In the genomic region with DNA sequence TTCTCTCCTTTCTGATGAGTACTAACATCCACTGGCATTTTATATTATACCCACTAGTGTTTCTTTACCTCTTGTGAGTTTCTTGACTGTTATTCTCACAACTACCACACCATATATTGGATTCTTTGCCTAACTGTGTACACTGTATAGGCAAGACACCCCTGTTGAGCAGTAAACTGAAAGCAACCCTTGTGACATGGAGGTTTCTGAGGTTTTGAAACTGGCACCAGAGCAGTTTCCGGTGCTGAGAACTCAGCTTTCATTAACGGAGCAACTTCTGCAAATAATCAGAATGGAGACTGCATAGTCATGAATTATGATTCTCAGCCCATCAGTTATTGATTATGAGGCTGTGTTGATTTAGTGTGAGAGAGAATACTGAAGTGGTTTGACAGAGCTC, we compare ENCODE assay signal across 26 mouse cellular contexts. TPM values are rescaled to one million over a fixed set of nuclear protein-coding genes. Genes with fewer than 3 reads are reported as not detected.
DNase-seq lines count a peak whose midpoint lies in the region; ATAC-seq and TF ChIP-seq lines count a peak whose summit lies in the region.
"Had no signal": no experiment of that assay in that cellular context is flagged by ENCODE, and none has a peak within 500 bp of the region (broad histone marks: within the 10 kb centered on the region; RNA-seq: fewer than 3 reads in every experiment).

No protein-coding gene starts in this region.

- H3K27me3 ChIP-seq in hindbrain, embryonic 13.5 days, result no peaks in the 10 kb centered on the region
- no peaks in the 10 kb centered on the region for H3K27me3 ChIP-seq in hindbrain, embryonic 12.5 days
- H3K27me3 ChIP-seq in midbrain, postnatal 0 days (ENCODE audit: insufficient read depth, low read length), result no peaks in the 10 kb centered on the region
- no peaks in the 10 kb centered on the region for H3K27me3 ChIP-seq in midbrain, embryonic 10.5 days (ENCODE audit: low read depth, poor library complexity, severe bottlenecking)
- H3K27me3 ChIP-seq: embryonic facial prominence, embryonic 12.5 days; forebrain, embryonic 15.5 days; heart, embryonic 12.5 days; intestine, embryonic 15.5 days; limb, embryonic 12.5 days had no signal

- no peak for ATAC-seq in hindbrain, embryonic 13.5 days (ENCODE audit: low FRiP score)
- ATAC-seq in hindbrain, embryonic 12.5 days (ENCODE audit: low FRiP score), result no peak
- no peak for ATAC-seq in midbrain, postnatal 0 days (ENCODE audit: low FRiP score)
- peak; percentile 89 for ATAC-seq in hematopoietic stem cell, adult 5-6 weeks (replicated peaks in 1 of 2; ENCODE audit: insufficient read depth in 1 of 2, low FRiP score in 2 of 2, low TSS enrichment in 1 of 2, low read depth in 1 of 2, poor library complexity in 2 of 2, severe bottlenecking in 2 of 2)
- ATAC-seq: forebrain, embryonic 15.5 days; intestine, embryonic 15.5 days; Patski had no signal

- no peaks in the 10 kb centered on the region for H3K9me3 ChIP-seq in hindbrain, embryonic 13.5 days
- no peaks in the 10 kb centered on the region for H3K9me3 ChIP-seq in hindbrain, embryonic 12.5 days (replicated peaks)
- H3K9me3 ChIP-seq in midbrain, postnatal 0 days (ENCODE audit: low read length), result no peaks in the 10 kb centered on the region
- H3K9me3 ChIP-seq in midbrain, embryonic 10.5 days (replicated peaks), result no peaks in the 10 kb centered on the region
- H3K9me3 ChIP-seq: embryonic facial prominence, embryonic 12.5 days; forebrain, embryonic 15.5 days; heart, embryonic 12.5 days; intestine, embryonic 15.5 days; limb, embryonic 12.5 days; liver, embryonic 13.5 days had no signal

- no peak for TF ChIP-seq CTCF in midbrain, postnatal 0 days (IDR thresholded peaks at IDR 0.05)

- peak overlapping the region; percentile 23 for H3K4me2 ChIP-seq in hindbrain, embryonic 13.5 days
- H3K4me2 ChIP-seq in hindbrain, embryonic 12.5 days (replicated peaks), result no peak overlapping the region
- H3K4me2 ChIP-seq in midbrain, postnatal 0 days (ENCODE audit: low read depth, low read length, poor library complexity, severe bottlenecking), result peak overlapping the region; percentile 37
- H3K4me2 ChIP-seq: embryonic facial prominence, embryonic 12.5 days; forebrain, embryonic 15.5 days; heart, embryonic 12.5 days; intestine, embryonic 15.5 days; limb, embryonic 12.5 days; liver, embryonic 13.5 days; lung, embryonic 14.5 days; midbrain, embryonic 11.5 days had no signal

- peaks cover 16% of the 10 kb centered on the region for H3K4me1 ChIP-seq in hindbrain, embryonic 13.5 days (replicated peaks)
- no peaks in the 10 kb centered on the region for H3K4me1 ChIP-seq in hindbrain, embryonic 12.5 days
- H3K4me1 ChIP-seq in midbrain, postnatal 0 days (ENCODE audit: insufficient read depth, low read length), result no peaks in the 10 kb centered on the region
- H3K4me1 ChIP-seq in midbrain, embryonic 10.5 days, result peaks cover 8% of the 10 kb centered on the region
- H3K4me1 ChIP-seq: heart, embryonic 12.5 days; intestine, embryonic 15.5 days; liver, embryonic 13.5 days had no signal

- 93% methylated on average over 2 of the region's 2 CpGs for WGBS in hindbrain, embryonic 13.5 days
- 82% methylated on average over 2 of the region's 2 CpGs for WGBS in hindbrain, embryonic 12.5 days
- 83% methylated on average over 2 of the region's 2 CpGs for WGBS in midbrain, postnatal 0 days
- 87% methylated on average over 2 of the region's 2 CpGs for WGBS in midbrain, embryonic 10.5 days

- DNase-seq in midbrain, postnatal 0 days (ENCODE audit: low spot score), result no peak
- DNase-seq in midbrain, embryonic 10.5 days (ENCODE audit: low spot score), result no peak
- DNase-seq in naive thymus-derived CD4-positive, alpha-beta T cell, adult 2 months (ENCODE audit: low read depth), result peak; percentile 4
- DNase-seq in embryo, embryonic 11 days, result no peak
- no peak for DNase-seq in layer of hippocampus, postnatal 10 days (ENCODE audit: low spot score in 2 of 2)
- DNase-seq: adrenal gland, postnatal 36 days; cerebellum, adult 2 months; gastrocnemius, postnatal 36 days; heart, postnatal 14 days; kidney, adult 9 months; kidney, postnatal 25 days; liver, embryonic 13.5 days; lung, embryonic 14.5 days; lung, postnatal 36 days; thymus, postnatal 25 days had no signal

- no peak overlapping the region for H3K9ac ChIP-seq in hindbrain, embryonic 13.5 days
- H3K9ac ChIP-seq in hindbrain, embryonic 12.5 days, result no peak overlapping the region
- H3K9ac ChIP-seq in midbrain, postnatal 0 days (replicated peaks; ENCODE audit: low read length, poor library complexity, severe bottlenecking), result no peak overlapping the region
- H3K9ac ChIP-seq: embryonic facial prominence, embryonic 12.5 days; forebrain, embryonic 15.5 days; heart, embryonic 12.5 days; intestine, embryonic 15.5 days; limb, embryonic 12.5 days; liver, embryonic 13.5 days; lung, embryonic 14.5 days had no signal

- no peak overlapping the region for H3K27ac ChIP-seq in hindbrain, embryonic 13.5 days
- H3K27ac ChIP-seq in hindbrain, embryonic 12.5 days, result no peak overlapping the region
- no peak overlapping the region for H3K27ac ChIP-seq in midbrain, postnatal 0 days (ENCODE audit: low read depth, low read length)
- H3K27ac ChIP-seq in midbrain, embryonic 10.5 days (replicated peaks), result no peak overlapping the region
- H3K27ac ChIP-seq: embryonic facial prominence, embryonic 12.5 days; forebrain, embryonic 15.5 days; intestine, embryonic 15.5 days; limb, embryonic 12.5 days; liver, embryonic 13.5 days had no signal

- H3K4me3 ChIP-seq in hindbrain, embryonic 13.5 days, result no peak overlapping the region
- no peak overlapping the region for H3K4me3 ChIP-seq in hindbrain, embryonic 12.5 days
- no peak overlapping the region for H3K4me3 ChIP-seq in midbrain, postnatal 0 days (ENCODE audit: low read depth, low read length)
- H3K4me3 ChIP-seq in midbrain, embryonic 10.5 days, result no peak overlapping the region
- H3K4me3 ChIP-seq: embryonic facial prominence, embryonic 12.5 days; erythroblast, embryonic 14.5 days; forebrain, embryonic 15.5 days; heart, embryonic 12.5 days; intestine, embryonic 15.5 days; limb, embryonic 12.5 days; liver, embryonic 13.5 days had no signal

- H3K36me3 ChIP-seq in hindbrain, embryonic 13.5 days, result no peaks in the 10 kb centered on the region
- no peaks in the 10 kb centered on the region for H3K36me3 ChIP-seq in hindbrain, embryonic 12.5 days
- H3K36me3 ChIP-seq in midbrain, postnatal 0 days (ENCODE audit: insufficient read depth, low read length), result no peaks in the 10 kb centered on the region
- H3K36me3 ChIP-seq in midbrain, embryonic 10.5 days, result no peaks in the 10 kb centered on the region
- H3K36me3 ChIP-seq: embryonic facial prominence, embryonic 12.5 days; forebrain, embryonic 15.5 days; heart, embryonic 12.5 days; intestine, embryonic 15.5 days; limb, embryonic 12.5 days; liver, embryonic 13.5 days had no signal

RNA-seq across cellular contexts. Expression of gene Cdh10, which starts 4.7 kb away (rescaled TPM):
- polyA plus RNA-seq in hindbrain, embryonic 13.5 days (2015; fragmentation: Nextera tagmentation; extraction: Ambion mirVana), result 18.5 and 19.7 TPM in 2 replicates
- polyA plus RNA-seq in hindbrain, embryonic 12.5 days (2016; fragmentation: Nextera tagmentation; extraction: Ambion mirVana), result 9.7 and 11.4 TPM in 2 replicates
- total RNA-seq in midbrain, postnatal 0 days (2014; rRNA removed), result 44.1 and 44.9 TPM in 2 replicates
- 24.4 and 27.5 TPM in 2 replicates for polyA plus RNA-seq in midbrain, postnatal 0 days (2015; fragmentation: Nextera tagmentation; extraction: Ambion mirVana)
- polyA plus RNA-seq in midbrain, embryonic 10.5 days (2016; fragmentation: Nextera tagmentation; extraction: Ambion mirVana), result 1.9 and 3.9 TPM in 2 replicates
- total RNA-seq in hematopoietic stem cell, adult 5-6 weeks (2017), result not detected in 2 replicates
- total RNA-seq in layer of hippocampus, postnatal 10 days (2021), result 10 to 100 TPM; 48.6 to 49.9 TPM
- total RNA-seq: gastrocnemius, postnatal 36 days had no signal
- polyA plus RNA-seq: erythroblast, embryonic 14.5 days; Patski had no signal

Comparison
In these comparisons a context has a peak if more than half of its experiments do, and no peak if none do; other contexts are left out.
1. ATAC-seq: peak in hematopoietic stem cell, adult 5-6 weeks (2 of 2); none in hindbrain, embryonic 13.5 days (single experiment), hindbrain, embryonic 12.5 days (single experiment) and midbrain, postnatal 0 days (single experiment).